ENCODE assay signal across 9 mouse cellular contexts in genomic region chr8:120644663-120645062, GRCm38 (mm10). TPM values are rescaled to one million over a fixed set of nuclear protein-coding genes. Genes with fewer than 3 reads are reported as not detected.
DNase-seq lines count a peak whose midpoint lies in the region; ATAC-seq and TF ChIP-seq lines count a peak whose summit lies in the region.
"Had no signal": no experiment of that assay in that cellular context is flagged by ENCODE, and none has a peak within 500 bp of the region (broad histone marks: within the 10 kb centered on the region; RNA-seq: fewer than 3 reads in every experiment).

No protein-coding gene starts in this region.

- no peaks in the 10 kb centered on the region for H3K36me3 ChIP-seq in kidney, adult 2 months (ENCODE audit: control insufficient read depth, insufficient read depth, low read length)
- no peaks in the 10 kb centered on the region for H3K36me3 ChIP-seq in kidney, embryonic 16.5 days (ENCODE audit: insufficient read depth, low read length)
- H3K36me3 ChIP-seq in midbrain, embryonic 16.5 days (ENCODE audit: control insufficient read depth, insufficient read depth, low read length) = no peaks in the 10 kb centered on the region

- no peaks in the 10 kb centered on the region for H3K27me3 ChIP-seq in kidney, adult 2 months (replicated peaks; ENCODE audit: control insufficient read depth, insufficient read depth, low read length)
- H3K27me3 ChIP-seq in kidney, embryonic 16.5 days (ENCODE audit: insufficient read depth, low read length) = no peaks in the 10 kb centered on the region
- H3K27me3 ChIP-seq in midbrain, embryonic 16.5 days (ENCODE audit: control insufficient read depth, insufficient read depth, low read depth, low read length) = no peaks in the 10 kb centered on the region

- no peaks in the 10 kb centered on the region for H3K9me3 ChIP-seq in kidney, embryonic 16.5 days (ENCODE audit: low read length)
- H3K9me3 ChIP-seq in midbrain, embryonic 16.5 days (replicated peaks; ENCODE audit: control insufficient read depth, low read length, poor library complexity, severe bottlenecking) = no peaks in the 10 kb centered on the region

- no peak for TF ChIP-seq CTCF in kidney, adult 2 months (conservative IDR thresholded peaks at IDR 0.05; ENCODE audit: insufficient read depth, insufficient read length, low read depth, low read length)
- no peak for TF ChIP-seq CTCF in layer of hippocampus, adult 2 months (conservative IDR thresholded peaks at IDR 0.05)

- no peaks in the 10 kb centered on the region for H3K4me1 ChIP-seq in kidney, adult 2 months (ENCODE audit: control insufficient read depth, insufficient read depth, low read length)
- 0 out of 2 replicates have a peak, but pooled peaks cover 3% of the 10 kb centered on the region for H3K4me1 ChIP-seq in kidney, embryonic 16.5 days (ENCODE audit: insufficient read depth, low read length)
- H3K4me1 ChIP-seq in midbrain, embryonic 16.5 days (ENCODE audit: control insufficient read depth, insufficient read depth, low read length) = 0 out of 2 replicates have a peak, but pooled peaks cover 3% of the 10 kb centered on the region

- H3K4me2 ChIP-seq in kidney, embryonic 16.5 days (replicated peaks; ENCODE audit: low read depth, low read length) = no peak overlapping the region
- H3K4me2 ChIP-seq in midbrain, embryonic 16.5 days (ENCODE audit: low read length) = no peak overlapping the region

- no peak for TF ChIP-seq POLR2A in kidney, adult 2 months (IDR thresholded peaks at IDR 0.05; ENCODE audit: low read depth, low read length)

- peak; percentile 58 for DNase-seq in kidney, adult 2 months
- peak; percentile 87 to 89 for DNase-seq in adrenal gland, postnatal 36 days
- DNase-seq in frontal cortex, postnatal 10 days (ENCODE audit: low spot score in 2 of 2) = peak; percentile 76 to 78
- peak; percentile 81 to 82 for DNase-seq in layer of hippocampus, adult 2 months (ENCODE audit: low spot score in 2 of 2)
- no peak for DNase-seq in spleen, postnatal 14 days (ENCODE audit: low spot score in 2 of 2)
- DNase-seq in spleen, postnatal 36 days (ENCODE audit: low spot score in 2 of 2) = no peak

- no peak; the same call in 1 of the 2 replicates for ATAC-seq in kidney, embryonic 16.5 days (ENCODE audit: low FRiP score, low TSS enrichment)
- peak; percentile 80 for ATAC-seq in midbrain, embryonic 16.5 days

- H3K9ac ChIP-seq in kidney, embryonic 16.5 days (replicated peaks; ENCODE audit: low read length) = no peak overlapping the region
- H3K9ac ChIP-seq in midbrain, embryonic 16.5 days (ENCODE audit: low read depth, low read length) = no peak overlapping the region

- no peak overlapping the region for H3K4me3 ChIP-seq in kidney, adult 2 months (ENCODE audit: insufficient read depth, low read depth, low read length)
- no peak overlapping the region for H3K4me3 ChIP-seq in kidney, embryonic 16.5 days (ENCODE audit: low read length)
- H3K4me3 ChIP-seq in layer of hippocampus, adult 2 months = no peak overlapping the region
- no peak overlapping the region for H3K4me3 ChIP-seq in midbrain, embryonic 16.5 days (ENCODE audit: low read depth, low read length)

- 31% methylated on average over 7 of the region's 7 CpGs for WGBS in kidney, adult 2 months
- WGBS in kidney, embryonic 16.5 days = 73% methylated on average over 7 of the region's 7 CpGs
- WGBS in midbrain, embryonic 16.5 days = 68% methylated on average over 7 of the region's 7 CpGs

- H3K27ac ChIP-seq in kidney, adult 2 months (ENCODE audit: insufficient read depth, low read depth, low read length) = no peak overlapping the region
- H3K27ac ChIP-seq in kidney, embryonic 16.5 days (ENCODE audit: low read length) = no peak overlapping the region
- peak overlapping the region; percentile 75 for H3K27ac ChIP-seq in layer of hippocampus, adult 2 months
- H3K27ac ChIP-seq in midbrain, embryonic 16.5 days (ENCODE audit: low read length) = no peak overlapping the region

RNA-seq across cellular contexts. Expression of gene 1190005I06Rik, which starts 2.8 kb away (rescaled TPM):
- polyA plus RNA-seq in kidney, adult 2 months (2012; rRNA removed) = 4.6 and 6.8 TPM in 2 replicates
- 2.3 and 2.4 TPM in 2 replicates for polyA plus RNA-seq in kidney, embryonic 16.5 days (2015; fragmentation: Nextera tagmentation; extraction: Ambion mirVana)
- total RNA-seq in adrenal gland, postnatal 36 days (2021) = 10 to 100 TPM; 16.7 to 19.7 TPM
- 10 to 100 TPM; 14.0 to 15.6 TPM for total RNA-seq in layer of hippocampus, adult 2 months (2021)
- polyA plus RNA-seq in midbrain, embryonic 16.5 days (2015; fragmentation: Nextera tagmentation; extraction: Ambion mirVana) = 18.2 and 22.2 TPM in 2 replicates
- total RNA-seq: hematopoietic stem cell, adult 5-6 weeks had no signal

RNA-seq across cellular contexts. Expression of gene Gm27021, which starts 23.2 kb away (rescaled TPM):
- polyA plus RNA-seq in kidney, adult 2 months (2012; rRNA removed) = 1.6 TPM in 1 of 2 replicates, not detected in the other
- 3.4 and 4.2 TPM in 2 replicates for polyA plus RNA-seq in kidney, embryonic 16.5 days (2015; fragmentation: Nextera tagmentation; extraction: Ambion mirVana)
- total RNA-seq in adrenal gland, postnatal 36 days (2021) = under 1 TPM in 1 of 2 experiments, not detected in 1; 0.53 TPM
- under 1 TPM in 1 of 2 experiments, not detected in 1; 0.69 TPM for total RNA-seq in layer of hippocampus, adult 2 months (2021)
- 4.7 and 5.6 TPM in 2 replicates for polyA plus RNA-seq in midbrain, embryonic 16.5 days (2015; fragmentation: Nextera tagmentation; extraction: Ambion mirVana)
- total RNA-seq: hematopoietic stem cell, adult 5-6 weeks had no signal

RNA-seq across cellular contexts. Expression of gene Cox4i1, which starts 23.4 kb away (rescaled TPM):
- 2,823 and 3,733 TPM in 2 replicates for polyA plus RNA-seq in kidney, adult 2 months (2012; rRNA removed)
- 1,211 and 1,278 TPM in 2 replicates for polyA plus RNA-seq in kidney, embryonic 16.5 days (2015; fragmentation: Nextera tagmentation; extraction: Ambion mirVana)
- 1,000 to 10,000 TPM; 1,531 to 1,538 TPM for total RNA-seq in adrenal gland, postnatal 36 days (2021)
- total RNA-seq in layer of hippocampus, adult 2 months (2021) = 1,000 to 10,000 TPM in 1 of 2 experiments, 100 to 1,000 TPM in 1; 991 to 1,040 TPM
- 1,051 and 1,134 TPM in 2 replicates for polyA plus RNA-seq in midbrain, embryonic 16.5 days (2015; fragmentation: Nextera tagmentation; extraction: Ambion mirVana)

RNA-seq across cellular contexts. Expression of gene Emc8, which starts 23.7 kb away (rescaled TPM):
- 67.0 and 67.8 TPM in 2 replicates for polyA plus RNA-seq in kidney, adult 2 months (2012; rRNA removed)
- polyA plus RNA-seq in kidney, embryonic 16.5 days (2015; fragmentation: Nextera tagmentation; extraction: Ambion mirVana) = 253 and 262 TPM in 2 replicates
- total RNA-seq in adrenal gland, postnatal 36 days (2021) = 100 to 1,000 TPM; 104 to 144 TPM
- total RNA-seq in layer of hippocampus, adult 2 months (2021) = 10 to 100 TPM; 74.1 to 85.4 TPM
- polyA plus RNA-seq in midbrain, embryonic 16.5 days (2015; fragmentation: Nextera tagmentation; extraction: Ambion mirVana) = 99.5 and 105 TPM in 2 replicates

RNA-seq across cellular contexts. Expression of gene Gins2, which starts 55.6 kb away (rescaled TPM):
- 6.4 and 6.9 TPM in 2 replicates for polyA plus RNA-seq in kidney, adult 2 months (2012; rRNA removed)
- polyA plus RNA-seq in kidney, embryonic 16.5 days (2015; fragmentation: Nextera tagmentation; extraction: Ambion mirVana) = 114 and 117 TPM in 2 replicates
- total RNA-seq in adrenal gland, postnatal 36 days (2021) = 10 to 100 TPM in 1 of 2 experiments, 1 to 10 TPM in 1; 6.3 to 11.0 TPM
- 1 to 10 TPM; 5.2 to 6.2 TPM for total RNA-seq in layer of hippocampus, adult 2 months (2021)
- polyA plus RNA-seq in midbrain, embryonic 16.5 days (2015; fragmentation: Nextera tagmentation; extraction: Ambion mirVana) = 10.7 and 13.3 TPM in 2 replicates

Comparison
In these comparisons a context has a peak if more than half of its experiments do, and no peak if none do; other contexts are left out.
1. DNase-seq: peak in kidney, adult 2 months (single experiment), adrenal gland, postnatal 36 days (2 of 2), frontal cortex, postnatal 10 days (2 of 2) and layer of hippocampus, adult 2 months (2 of 2); none in spleen, postnatal 14 days (0 of 2) and spleen, postnatal 36 days (0 of 2).